Mouse (Mus musculus): ENCODE data around the gene Izumo2. TPM values are rescaled to one million over a fixed set of nuclear protein-coding genes. Genes with fewer than 3 reads are reported as not detected.

Gene Izumo2
- polyA plus RNA-seq, 1 experiment from 2014 or later, result not detected

GRCm38 (mm10) chr7:44670803-44671202 is 37.7 kb upstream of the Izumo2 start, which contains the start of gene Myh14:
Myh14 (minus strand) TSS chr7:44670843.
- no peak within 1 kb of the TSS for H3K27ac ChIP-seq (ENCODE audit: low read length)
- H3K4me3 ChIP-seq (ENCODE audit: low read depth, low read length), result peak within 1 kb of the TSS; percentile 10; the same call in 1 of the 2 replicates
- H3K4me2 ChIP-seq (ENCODE audit: low read depth, low read length), result peak within 1 kb of the TSS; percentile 38
- no peak within 1 kb of the TSS for H3K9ac ChIP-seq (ENCODE audit: low read depth, low read length)
- peaks cover 3% of the 10 kb centered on the region; the same call in 1 of the 2 replicates for H3K4me1 ChIP-seq (ENCODE audit: control insufficient read depth, low read depth, low read length)
- no peaks in the 10 kb centered on the region; the same call in 1 of the 2 replicates for H3K9me3 ChIP-seq (replicated peaks; ENCODE audit: control insufficient read depth, low read length)
- H3K36me3 ChIP-seq (ENCODE audit: control insufficient read depth, insufficient read depth), result no peaks in the 10 kb centered on the region
- peaks cover 14% of the 10 kb centered on the region for H3K27me3 ChIP-seq (ENCODE audit: control insufficient read depth, insufficient read depth, low read depth, low read length)
- 2% methylated on average over 22 of the region's 23 CpGs for WGBS (ENCODE audit: insufficient replicate concordance)
- peak; percentile 90 for ATAC-seq (ENCODE audit: low read depth)

GRCm38 (mm10) chr7:44672193-44672592 is 36.3 kb upstream of the Izumo2 start:
- H3K4me2 ChIP-seq (ENCODE audit: low read depth, low read length), result no peak overlapping the region
- no peak for ATAC-seq (ENCODE audit: low read depth)
- H3K27me3 ChIP-seq (ENCODE audit: control insufficient read depth, insufficient read depth, low read depth, low read length), result peaks cover 14% of the 10 kb centered on the region
- H3K4me3 ChIP-seq (ENCODE audit: low read depth, low read length), result no peak overlapping the region
- H3K27ac ChIP-seq (ENCODE audit: low read length), result no peak overlapping the region
- H3K9me3 ChIP-seq (replicated peaks; ENCODE audit: control insufficient read depth, low read length), result no peaks in the 10 kb centered on the region; the same call in 1 of the 2 replicates
- WGBS (ENCODE audit: insufficient replicate concordance), result 68% methylated on average over 5 of the region's 5 CpGs
- no peaks in the 10 kb centered on the region for H3K36me3 ChIP-seq (ENCODE audit: control insufficient read depth, insufficient read depth)
- peaks cover 3% of the 10 kb centered on the region; the same call in 1 of the 2 replicates for H3K4me1 ChIP-seq (ENCODE audit: control insufficient read depth, low read depth, low read length)
- no peak overlapping the region for H3K9ac ChIP-seq (ENCODE audit: low read depth, low read length)

GRCm38 (mm10) chr7:44674511-44674910 is 34.0 kb upstream of the Izumo2 start:
- no peak for ATAC-seq (ENCODE audit: low read depth)
- 50% methylated on average over 4 of the region's 4 CpGs for WGBS (ENCODE audit: insufficient replicate concordance)
- Histone ChIP-seq H3K36me3 (ENCODE audit: control insufficient read depth, insufficient read depth) (no peaks in the 10 kb centered on the region), H3K4me1 (ENCODE audit: control insufficient read depth, low read depth, low read length) (peaks cover 3% of the 10 kb centered on the region; the same call in 1 of the 2 replicates), H3K4me3 (ENCODE audit: low read depth, low read length) (no peak overlapping the region), H3K9ac (ENCODE audit: low read depth, low read length) (no peak overlapping the region), H3K4me2 (ENCODE audit: low read depth, low read length) (no peak overlapping the region), H3K9me3 (replicated peaks; ENCODE audit: control insufficient read depth, low read length) (no peaks in the 10 kb centered on the region; the same call in 1 of the 2 replicates), H3K27ac (ENCODE audit: low read length) (no peak overlapping the region), H3K27me3 (ENCODE audit: control insufficient read depth, insufficient read depth, low read depth, low read length) (peaks cover 12% of the 10 kb centered on the region)

GRCm38 (mm10) chr7:44675171-44675570 is 33.4 kb upstream of the Izumo2 start:
- peaks cover 11% of the 10 kb centered on the region for H3K27me3 ChIP-seq (ENCODE audit: control insufficient read depth, insufficient read depth, low read depth, low read length)
- H3K4me3 ChIP-seq (ENCODE audit: low read depth, low read length), result no peak overlapping the region
- H3K27ac ChIP-seq (ENCODE audit: low read length), result no peak overlapping the region
- H3K4me1 ChIP-seq (ENCODE audit: control insufficient read depth, low read depth, low read length), result peaks cover 3% of the 10 kb centered on the region; the same call in 1 of the 2 replicates
- no peak for ATAC-seq (ENCODE audit: low read depth)
- H3K9ac ChIP-seq (ENCODE audit: low read depth, low read length), result no peak overlapping the region
- no peaks in the 10 kb centered on the region for H3K36me3 ChIP-seq (ENCODE audit: control insufficient read depth, insufficient read depth)
- WGBS (ENCODE audit: insufficient replicate concordance), result 51% methylated on average over 6 of the region's 6 CpGs
- H3K9me3 ChIP-seq (replicated peaks; ENCODE audit: control insufficient read depth, low read length), result no peaks in the 10 kb centered on the region; the same call in 1 of the 2 replicates
- no peak overlapping the region for H3K4me2 ChIP-seq (ENCODE audit: low read depth, low read length)

GRCm38 (mm10) chr7:44676126-44676525 is 32.4 kb upstream of the Izumo2 start:
- WGBS (ENCODE audit: insufficient replicate concordance), result 46% methylated on average over 4 of the region's 4 CpGs
- ATAC-seq (ENCODE audit: low read depth), result no peak
- peaks cover 3% of the 10 kb centered on the region; the same call in 1 of the 2 replicates for H3K27me3 ChIP-seq (ENCODE audit: control insufficient read depth, insufficient read depth, low read depth, low read length)

GRCm38 (mm10) chr7:44676611-44677010 is 31.9 kb upstream of the Izumo2 start:
- Histone ChIP-seq H3K4me3 (ENCODE audit: low read depth, low read length) (no peak overlapping the region), H3K4me1 (ENCODE audit: control insufficient read depth, low read depth, low read length) (no peaks in the 10 kb centered on the region), H3K36me3 (ENCODE audit: control insufficient read depth, insufficient read depth) (no peaks in the 10 kb centered on the region), H3K9me3 (replicated peaks; ENCODE audit: control insufficient read depth, low read length) (no peaks in the 10 kb centered on the region; the same call in 1 of the 2 replicates), H3K27me3 (ENCODE audit: control insufficient read depth, insufficient read depth, low read depth, low read length) (no peaks in the 10 kb centered on the region), H3K9ac (ENCODE audit: low read depth, low read length) (no peak overlapping the region), H3K27ac (ENCODE audit: low read length) (no peak overlapping the region), H3K4me2 (ENCODE audit: low read depth, low read length) (no peak overlapping the region)
- 30% methylated on average over 2 of the region's 2 CpGs for WGBS (ENCODE audit: insufficient replicate concordance)
- no peak for ATAC-seq (ENCODE audit: low read depth)

More at GRCm38 (mm10) chr7:44676126-44676525, 32.4 kb upstream of the Izumo2 start:
- peaks cover 3% of the 10 kb centered on the region; the same call in 1 of the 2 replicates for H3K4me1 ChIP-seq (ENCODE audit: control insufficient read depth, low read depth, low read length)
- H3K27ac ChIP-seq (ENCODE audit: low read length), result no peak overlapping the region
- H3K4me2 ChIP-seq (ENCODE audit: low read depth, low read length), result no peak overlapping the region
- H3K4me3 ChIP-seq (ENCODE audit: low read depth, low read length), result no peak overlapping the region
- no peak overlapping the region for H3K9ac ChIP-seq (ENCODE audit: low read depth, low read length)
- no peaks in the 10 kb centered on the region for H3K36me3 ChIP-seq (ENCODE audit: control insufficient read depth, insufficient read depth)
- no peaks in the 10 kb centered on the region; the same call in 1 of the 2 replicates for H3K9me3 ChIP-seq (replicated peaks; ENCODE audit: control insufficient read depth, low read length)

- WGBS (ENCODE audit: insufficient replicate concordance), result 61% methylated on average over 8 of the region's 8 CpGs
- no peaks in the 10 kb centered on the region for H3K36me3 ChIP-seq (ENCODE audit: control insufficient read depth, insufficient read depth)
- H3K27ac ChIP-seq (ENCODE audit: low read length), result no peak overlapping the region
- H3K4me3 ChIP-seq (ENCODE audit: low read depth, low read length), result no peak overlapping the region
- no peak overlapping the region for H3K4me2 ChIP-seq (ENCODE audit: low read depth, low read length)
- no peaks in the 10 kb centered on the region for H3K4me1 ChIP-seq (ENCODE audit: control insufficient read depth, low read depth, low read length)
- no peak overlapping the region for H3K9ac ChIP-seq (ENCODE audit: low read depth, low read length)
- ATAC-seq (ENCODE audit: low read depth), result peak; percentile 81
- no peaks in the 10 kb centered on the region for H3K9me3 ChIP-seq (replicated peaks; ENCODE audit: control insufficient read depth, low read length)
- H3K27me3 ChIP-seq (ENCODE audit: control insufficient read depth, insufficient read depth, low read depth, low read length), result no peaks in the 10 kb centered on the region
Measured at GRCm38 (mm10) chr7:44683656-44684055, 24.9 kb upstream of the Izumo2 start.

- no peaks in the 10 kb centered on the region for H3K9me3 ChIP-seq (replicated peaks; ENCODE audit: control insufficient read depth, low read length)
- no peak overlapping the region for H3K9ac ChIP-seq (ENCODE audit: low read depth, low read length)
- no peak overlapping the region for H3K4me3 ChIP-seq (ENCODE audit: low read depth, low read length)
- H3K36me3 ChIP-seq (ENCODE audit: control insufficient read depth, insufficient read depth), result no peaks in the 10 kb centered on the region
- WGBS (ENCODE audit: insufficient replicate concordance), result 34% methylated on average over 16 of the region's 17 CpGs
- no peaks in the 10 kb centered on the region for H3K4me1 ChIP-seq (ENCODE audit: control insufficient read depth, low read depth, low read length)
- H3K27me3 ChIP-seq (ENCODE audit: control insufficient read depth, insufficient read depth, low read depth, low read length), result no peaks in the 10 kb centered on the region
- H3K27ac ChIP-seq (ENCODE audit: low read length), result no peak overlapping the region
- ATAC-seq (ENCODE audit: low read depth), result no peak
- no peak overlapping the region for H3K4me2 ChIP-seq (ENCODE audit: low read depth, low read length)
Measured at GRCm38 (mm10) chr7:44685531-44686402, 22.8 kb upstream of the Izumo2 start.

GRCm38 (mm10) chr7:44688890-44689289 is 19.7 kb upstream of the Izumo2 start:
- no peak overlapping the region for H3K4me3 ChIP-seq (ENCODE audit: low read depth, low read length)
- WGBS (ENCODE audit: insufficient replicate concordance), result 51% methylated on average over 3 of the region's 3 CpGs
- no peak overlapping the region for H3K4me2 ChIP-seq (ENCODE audit: low read depth, low read length)
- no peak overlapping the region for H3K9ac ChIP-seq (ENCODE audit: low read depth, low read length)
- H3K36me3 ChIP-seq (ENCODE audit: control insufficient read depth, insufficient read depth), result no peaks in the 10 kb centered on the region
- no peaks in the 10 kb centered on the region for H3K9me3 ChIP-seq (replicated peaks; ENCODE audit: control insufficient read depth, low read length)
- no peak overlapping the region for H3K27ac ChIP-seq (ENCODE audit: low read length)
- H3K27me3 ChIP-seq (ENCODE audit: control insufficient read depth, insufficient read depth, low read depth, low read length), result no peaks in the 10 kb centered on the region
- no peaks in the 10 kb centered on the region for H3K4me1 ChIP-seq (ENCODE audit: control insufficient read depth, low read depth, low read length)
- ATAC-seq (ENCODE audit: low read depth), result no peak
